Mouse (Mus musculus): ENCODE measurements around the gene Ppp1r2.

GRCm38 (mm10) chr16:31290751-31291365 lies 15.8 kb upstream of the Ppp1r2 start:
- TF ChIP-seq CTCF (conservative IDR thresholded peaks at IDR 0.05; ENCODE audit: low read length) (no peak), NANOG (IDR thresholded peaks at IDR 0.05; ENCODE audit: borderline replicate concordance, low read length) (no peak), POU5F1 (IDR thresholded peaks at IDR 0.05; ENCODE audit: borderline replicate concordance, low read length) (no peak)

Measured in E14TG2a.4 (cell line).